Mouse (Mus musculus): ENCODE data around the gene Asf1b. TPM values are rescaled to one million over a fixed set of nuclear protein-coding genes. Genes with fewer than 3 reads are reported as not detected.
"Not testable (repeated sequence)": the region's sequence is repeated elsewhere in the genome, so short reads cannot be mapped to it uniquely, and the experiment has no call there.

Gene Asf1b
- polyA plus RNA-seq, 1 experiment from 2014 or later, result 114 TPM

GRCm38 (mm10) chr8:84005502-84005901 lies 50.2 kb downstream of the Asf1b start:
- Histone ChIP-seq H3K36me3 (peaks cover 27% of the 10 kb centered on the region), H3K4me1 (replicated peaks) (peaks cover 43% of the 10 kb centered on the region), H3K27me3 (peaks cover 14% of the 10 kb centered on the region), H3K4me2 (peak overlapping the region; percentile 88; the same call in 1 of the 2 replicates), H3K27ac (0 out of 2 replicates have a peak overlapping the region, but pooled peaks have one; percentile 84)
- H3K4me3 ChIP-seq (replicated peaks); H3K9ac ChIP-seq; H3K9me3 ChIP-seq (replicated peaks); DNase-seq; ATAC-seq (ENCODE audit: low read depth): not testable (repeated sequence)
- WGBS (ENCODE audit: insufficient replicate concordance), result 79% methylated on average over 7 of the region's 7 CpGs

- H3K4me2 ChIP-seq, result no peak overlapping the region
- 47% methylated on average over 7 of the region's 7 CpGs for WGBS (ENCODE audit: insufficient replicate concordance)
- H3K36me3 ChIP-seq, result 0 out of 2 replicates have a peak, but pooled peaks cover under 1% of the 10 kb centered on the region
- H3K27ac ChIP-seq, result no peak overlapping the region
- DNase-seq (no peak), ATAC-seq (ENCODE audit: low read depth) (no peak)
- no peaks in the 10 kb centered on the region for H3K9me3 ChIP-seq (replicated peaks)
- no peak overlapping the region for H3K9ac ChIP-seq
- no peak overlapping the region for H3K4me3 ChIP-seq (replicated peaks)
- H3K27me3 ChIP-seq, result peaks cover 43% of the 10 kb centered on the region
- peaks cover 41% of the 10 kb centered on the region for H3K4me1 ChIP-seq (replicated peaks)
Measured at GRCm38 (mm10) chr8:84008362-84008761, 53.1 kb downstream of the Asf1b start.

GRCm38 (mm10) chr8:84009876-84010275 lies 54.6 kb downstream of the Asf1b start:
- H3K9me3 ChIP-seq (replicated peaks), result no peaks in the 10 kb centered on the region
- ATAC-seq (ENCODE audit: low read depth) (no peak), DNase-seq (peak; percentile 34)
- H3K27me3 ChIP-seq, result peaks cover 52% of the 10 kb centered on the region
- H3K27ac ChIP-seq, result no peak overlapping the region
- no peak overlapping the region for H3K9ac ChIP-seq
- no peaks in the 10 kb centered on the region for H3K36me3 ChIP-seq
- WGBS (ENCODE audit: insufficient replicate concordance), result 2% methylated on average over 11 of the region's 11 CpGs
- H3K4me2 ChIP-seq, result no peak overlapping the region
- peaks cover 30% of the 10 kb centered on the region for H3K4me1 ChIP-seq (replicated peaks)
- no peak overlapping the region for H3K4me3 ChIP-seq (replicated peaks)

- Histone ChIP-seq H3K27me3 (peaks cover 55% of the 10 kb centered on the region), H3K9me3 (replicated peaks) (no peaks in the 10 kb centered on the region)
Measured at GRCm38 (mm10) chr8:84010625-84011611, 55.6 kb downstream of the Asf1b start.

GRCm38 (mm10) chr8:84011705-84012498 lies 56.6 kb downstream of the Asf1b start, which contains the start of gene 2210011C24Rik:
Gene 2210011C24Rik (minus strand): TSS chr8:84012171.
- DNase-seq (no peak), ATAC-seq (ENCODE audit: low read depth) (no peak)
- Histone ChIP-seq H3K4me1 (replicated peaks) (peaks cover 23% of the 10 kb centered on the region), H3K36me3 (no peaks in the 10 kb centered on the region), H3K9ac (no peak within 1 kb of the TSS), H3K4me2 (peak within 1 kb of the TSS; percentile 71), H3K9me3 (replicated peaks) (no peaks in the 10 kb centered on the region), H3K27me3 (peaks cover 57% of the 10 kb centered on the region), H3K27ac (no peak within 1 kb of the TSS), H3K4me3 (replicated peaks) (peak within 1 kb of the TSS; percentile 56)
- WGBS (ENCODE audit: insufficient replicate concordance), result under 1% methylated on average over 45 of the region's 45 CpGs

More at GRCm38 (mm10) chr8:84010625-84011611, 55.6 kb downstream of the Asf1b start:
- Histone ChIP-seq H3K9ac (no peak overlapping the region), H3K4me3 (replicated peaks) (peak overlapping the region; percentile 56), H3K4me1 (replicated peaks) (peaks cover 23% of the 10 kb centered on the region), H3K36me3 (no peaks in the 10 kb centered on the region), H3K27ac (no peak overlapping the region), H3K4me2 (peak overlapping the region; percentile 71)
- ATAC-seq (ENCODE audit: low read depth) (peak; percentile 22; the same call in 1 of the 2 replicates), DNase-seq (peak; percentile 32)
- 3% methylated on average over 83 of the region's 83 CpGs for WGBS (ENCODE audit: insufficient replicate concordance)

GRCm38 (mm10) chr8:84012499-84013165 lies 57.3 kb downstream of the Asf1b start:
- Histone ChIP-seq H3K36me3 (no peaks in the 10 kb centered on the region), H3K4me1 (replicated peaks) (peaks cover 23% of the 10 kb centered on the region), H3K9ac (no peak overlapping the region), H3K27me3 (peaks cover 61% of the 10 kb centered on the region), H3K4me3 (replicated peaks) (peak overlapping the region; percentile 56), H3K4me2 (peak overlapping the region; percentile 71), H3K9me3 (replicated peaks) (no peaks in the 10 kb centered on the region), H3K27ac (no peak overlapping the region)
- 10% methylated on average over 35 of the region's 35 CpGs for WGBS (ENCODE audit: insufficient replicate concordance)
- no peak for DNase-seq
- 0 out of 2 replicates have a peak, but pooled peaks have one; percentile 11 for ATAC-seq (ENCODE audit: low read depth)

- ATAC-seq (ENCODE audit: low read depth) (no peak), DNase-seq (no peak)
- no peak overlapping the region for H3K4me3 ChIP-seq (replicated peaks)
- H3K27ac ChIP-seq, result no peak overlapping the region
- H3K27me3 ChIP-seq, result peaks cover 64% of the 10 kb centered on the region
- no peak overlapping the region for H3K9ac ChIP-seq
- peaks cover 19% of the 10 kb centered on the region for H3K4me1 ChIP-seq (replicated peaks)
- 73% methylated on average over 5 of the region's 5 CpGs for WGBS (ENCODE audit: insufficient replicate concordance)
- H3K36me3 ChIP-seq, result no peaks in the 10 kb centered on the region
- no peak overlapping the region for H3K4me2 ChIP-seq
- no peaks in the 10 kb centered on the region for H3K9me3 ChIP-seq (replicated peaks)
Measured at GRCm38 (mm10) chr8:84015833-84016232, 60.5 kb downstream of the Asf1b start.

GRCm38 (mm10) chr8:84019738-84020137 lies 64.4 kb downstream of the Asf1b start:
- WGBS (ENCODE audit: insufficient replicate concordance), result 62% methylated on average over 9 of the region's 9 CpGs

More at GRCm38 (mm10) chr8:84019738-84020137, 64.4 kb downstream of the Asf1b start:
- DNase-seq, result no peak
- Histone ChIP-seq H3K27me3 (peaks cover 67% of the 10 kb centered on the region), H3K27ac (no peak overlapping the region), H3K9ac (no peak overlapping the region), H3K4me2 (no peak overlapping the region), H3K4me3 (replicated peaks) (no peak overlapping the region), H3K36me3 (no peaks in the 10 kb centered on the region), H3K9me3 (replicated peaks) (no peaks in the 10 kb centered on the region), H3K4me1 (replicated peaks) (peaks cover 10% of the 10 kb centered on the region; the same call in 1 of the 2 replicates)
- no peak for ATAC-seq (ENCODE audit: low read depth)

All from liver, embryonic 13.5 days (tissue).